15 mouse cellular contexts compared by ENCODE assay signal in genomic region chr5:113078686-113079085, GRCm38 (mm10). TPM values are rescaled to one million over a fixed set of nuclear protein-coding genes. Genes with fewer than 3 reads are reported as not detected.
DNase-seq lines count a peak whose midpoint lies in the region; ATAC-seq and TF ChIP-seq lines count a peak whose summit lies in the region.
"Had no signal": no experiment of that assay in that cellular context is flagged by ENCODE, and none has a peak within 500 bp of the region (broad histone marks: within the 10 kb centered on the region; RNA-seq: fewer than 3 reads in every experiment).

No protein-coding gene starts in this region.

- H3K4me1 ChIP-seq in limb, embryonic 11.5 days (ENCODE audit: control insufficient read depth, insufficient read depth, low read length) = 0 out of 2 replicates have a peak, but pooled peaks cover 2% of the 10 kb centered on the region
- H3K4me1 ChIP-seq in limb, embryonic 10.5 days = peaks cover 15% of the 10 kb centered on the region; the same call in 1 of the 2 replicates
- peaks cover 0 to 3% of the 10 kb centered on the region in 2 experiments; a peak in 1 of 4 replicates for H3K4me1 ChIP-seq in CH12.LX (ENCODE audit: control insufficient read depth in 1 of 2, insufficient read depth in 2 of 2)
- H3K4me1 ChIP-seq in cortical plate, adult 2 months (ENCODE audit: control insufficient read depth, insufficient read depth, low read length) = peaks cover 5% of the 10 kb centered on the region; the same call in 1 of the 2 replicates

- no peak overlapping the region for H3K27ac ChIP-seq in limb, embryonic 11.5 days (replicated peaks; ENCODE audit: low read depth, low read length)
- no peak overlapping the region for H3K27ac ChIP-seq in limb, embryonic 10.5 days
- no peak overlapping the region for H3K27ac ChIP-seq in CH12.LX (ENCODE audit: insufficient read depth, low read depth)
- no peak overlapping the region for H3K27ac ChIP-seq in cortical plate, adult 2 months (ENCODE audit: insufficient read depth, low read length)
- H3K27ac ChIP-seq: embryonic facial prominence, embryonic 13.5 days; lung, embryonic 15.5 days had no signal

- no peaks in the 10 kb centered on the region for H3K36me3 ChIP-seq in limb, embryonic 11.5 days (ENCODE audit: control insufficient read depth, insufficient read depth, low read length)
- no peaks in the 10 kb centered on the region for H3K36me3 ChIP-seq in limb, embryonic 10.5 days
- no peaks in the 10 kb centered on the region for H3K36me3 ChIP-seq in CH12.LX (replicated peaks in 1 of 2; ENCODE audit: control insufficient read depth in 1 of 2, insufficient read depth in 1 of 2, low read length in 1 of 2)
- H3K36me3 ChIP-seq: embryonic facial prominence, embryonic 13.5 days; lung, embryonic 15.5 days had no signal

- H3K4me2 ChIP-seq in limb, embryonic 11.5 days (ENCODE audit: low read depth, severe bottlenecking) = no peak overlapping the region
- H3K4me2 ChIP-seq in CH12.LX (ENCODE audit: insufficient read depth, low read depth, poor library complexity, severe bottlenecking) = no peak overlapping the region
- H3K4me2 ChIP-seq: embryonic facial prominence, embryonic 13.5 days; lung, embryonic 15.5 days had no signal

- DNase-seq in embryo, embryonic 10.5 days (ENCODE audit: low spot score) = peak; percentile 26
- DNase-seq in embryo, embryonic 11 days = no peak
- peak; percentile 40 for DNase-seq in limb, embryonic 11.5 days (ENCODE audit: low spot score)
- DNase-seq in limb, embryonic 10.5 days (ENCODE audit: low spot score) = no peak
- peak; percentile 15 for DNase-seq in CH12.LX (ENCODE audit: extremely low read depth)
- DNase-seq in left cerebral cortex, adult 18-20 months (ENCODE audit: low spot score in 2 of 2) = no peak
- DNase-seq in adrenal gland, adult 2 months = no peak
- DNase-seq: kidney, adult 9 months had no signal

- dilution Hi-C loops in CH12.LX (cut with MboI; ENCODE audit: extremely low pct_ligation_motif_present, extremely low pct_unique_long_range_greater_than_20kb, low sequenced_read_pairs) = loop anchor here (25.0 kb wide), 1 partner anchor 109 kb away; no protein-coding TSS in a partner anchor

- no peak; the same call in 1 of the 2 replicates for TF ChIP-seq RAD21 in CH12.LX (IDR thresholded peaks at IDR 0.05; ENCODE audit: low read depth, low read length)

- TF ChIP-seq EP300 in CH12.LX (IDR thresholded peaks at IDR 0.05; ENCODE audit: low read length) = no peak

- no peaks in the 10 kb centered on the region for H3K79me2 ChIP-seq in CH12.LX (replicated peaks; ENCODE audit: control insufficient read depth, extremely low read depth, insufficient read depth, poor library complexity, severe bottlenecking)

- in situ Hi-C loops in CH12.LX (cut with MboI; ENCODE audit: low pct_ligation_motif_present, low pct_unique_long_range_greater_than_20kb, low sequenced_read_pairs) = no loop called here

- H3K9me3 ChIP-seq in limb, embryonic 11.5 days (ENCODE audit: control insufficient read depth, low read length) = 0 out of 2 replicates have a peak, but pooled peaks cover 2% of the 10 kb centered on the region
- H3K9me3 ChIP-seq in limb, embryonic 10.5 days (replicated peaks) = no peaks in the 10 kb centered on the region
- peaks cover 6% of the 10 kb centered on the region for H3K9me3 ChIP-seq in CH12.LX (replicated peaks; ENCODE audit: low read length)
- H3K9me3 ChIP-seq: embryonic facial prominence, embryonic 13.5 days; lung, embryonic 15.5 days had no signal

- no peak for TF ChIP-seq POLR2A in CH12.LX (IDR thresholded peaks at IDR 0.05; ENCODE audit: low read depth, low read length)
- TF ChIP-seq POLR2A in cortical plate, adult 2 months (IDR thresholded peaks at IDR 0.05; ENCODE audit: extremely low read depth, insufficient read depth, low read length) = no peak

- TF ChIP-seq CTCF in CH12.LX (conservative IDR thresholded peaks at IDR 0.05 in 1 of 2, IDR thresholded peaks at IDR 0.05 in 1 of 2; ENCODE audit: low read depth in 2 of 2, low read length in 2 of 2) = peak; percentile 29 to 78
- TF ChIP-seq CTCF in cortical plate, adult 2 months (IDR thresholded peaks at IDR 0.05; ENCODE audit: extremely low read depth, insufficient read depth, low read length) = peak; percentile 47

- ATAC-seq in limb, embryonic 11.5 days (ENCODE audit: insufficient number of reproducible peaks, low FRiP score, low TSS enrichment, low read depth) = no peak
- ATAC-seq: activated CD4-positive, CD25-positive, alpha-beta regulatory T cell, adult 4 months had no signal

- H3K27me3 ChIP-seq in limb, embryonic 11.5 days (ENCODE audit: control insufficient read depth, insufficient read depth, low read length) = no peaks in the 10 kb centered on the region
- H3K27me3 ChIP-seq in limb, embryonic 10.5 days (ENCODE audit: low read depth, poor library complexity, severe bottlenecking) = 0 out of 2 replicates have a peak, but pooled peaks cover 2% of the 10 kb centered on the region
- peaks cover 51% of the 10 kb centered on the region for H3K27me3 ChIP-seq in CH12.LX (replicated peaks)
- H3K27me3 ChIP-seq: embryonic facial prominence, embryonic 13.5 days; lung, embryonic 15.5 days had no signal

- no peak overlapping the region for H3K4me3 ChIP-seq in limb, embryonic 11.5 days (ENCODE audit: low read depth, low read length)
- no peak overlapping the region for H3K4me3 ChIP-seq in limb, embryonic 10.5 days
- H3K4me3 ChIP-seq in CH12.LX (replicated peaks in 1 of 3; ENCODE audit: low read depth in 2 of 3, low read length in 2 of 3, poor library complexity in 1 of 3) = no peak overlapping the region
- H3K4me3 ChIP-seq in cortical plate, adult 2 months (ENCODE audit: insufficient read depth, low read length) = no peak overlapping the region
- H3K4me3 ChIP-seq: embryonic facial prominence, embryonic 13.5 days; lung, embryonic 15.5 days had no signal

- WGBS in limb, embryonic 11.5 days = 66% methylated on average over 5 of the region's 5 CpGs
- WGBS in limb, embryonic 10.5 days = 71% methylated on average over 5 of the region's 5 CpGs

- H3K9ac ChIP-seq in limb, embryonic 11.5 days (ENCODE audit: low read length) = no peak overlapping the region
- H3K9ac ChIP-seq in CH12.LX (ENCODE audit: insufficient read depth, low read depth) = no peak overlapping the region
- H3K9ac ChIP-seq: embryonic facial prominence, embryonic 13.5 days; lung, embryonic 15.5 days had no signal

TF ChIP-seq in CH12.LX, 34 proteins besides CTCF, POLR2A, EP300 and RAD21:
- no peak for TF ChIP-seq GABPA (IDR thresholded peaks at IDR 0.05; ENCODE audit: insufficient replicate concordance, low read depth, low read length)

RNA-seq across cellular contexts. Expression of gene Crybb3, which starts 2.7 kb away (rescaled TPM):
- polyA plus RNA-seq in limb, embryonic 11.5 days (2014; fragmentation: Nextera tagmentation; extraction: Ambion mirVana) = 0.39 and 0.78 TPM in 2 replicates
- 0.33 and 0.59 TPM in 2 replicates for polyA plus RNA-seq in limb, embryonic 10.5 days (2016; fragmentation: Nextera tagmentation; extraction: Ambion mirVana)
- total RNA-seq in CH12.LX (2012; rRNA removed) = not detected in 2 replicates
- total RNA-seq in CH12.LX (2014; rRNA removed) = not detected in 2 replicates
- polyA plus RNA-seq in CH12.LX (2012; ENCODE audit: insufficient read length, low read depth) = not detected in 2 replicates
- polyA plus RNA-seq in cortical plate, adult 2 months (2012; rRNA removed) = 4.6 and 5.7 TPM in 2 replicates
- 1 to 10 TPM; 1.4 to 1.6 TPM for total RNA-seq in left cerebral cortex, adult 18-20 months (2021)
- total RNA-seq in adrenal gland, adult 2 months (2021) = under 1 TPM; 0.23 to 0.31 TPM
- 0.91 and 1.9 TPM in 2 replicates for polyA plus RNA-seq in adrenal gland, adult 2 months (2012; rRNA removed)
- polyA plus RNA-seq: activated CD4-positive, CD25-positive, alpha-beta regulatory T cell, adult 4 months; C2C12 had no signal

RNA-seq across cellular contexts. Expression of gene Crybb2, which starts 8.8 kb away (rescaled TPM):
- polyA plus RNA-seq in limb, embryonic 11.5 days (2014; fragmentation: Nextera tagmentation; extraction: Ambion mirVana) = not detected in 2 replicates
- not detected in 2 replicates for polyA plus RNA-seq in limb, embryonic 10.5 days (2016; fragmentation: Nextera tagmentation; extraction: Ambion mirVana)
- total RNA-seq in CH12.LX (2012; rRNA removed) (not detected in 2 replicates), CH12.LX (2014; rRNA removed) (not detected in 2 replicates)
- not detected in 2 replicates for polyA plus RNA-seq in CH12.LX (2012; ENCODE audit: insufficient read length, low read depth)
- not detected in 2 replicates for polyA plus RNA-seq in cortical plate, adult 2 months (2012; rRNA removed)
- not detected for total RNA-seq in left cerebral cortex, adult 18-20 months (2021)
- not detected for total RNA-seq in adrenal gland, adult 2 months (2021)
- not detected in 2 replicates for polyA plus RNA-seq in adrenal gland, adult 2 months (2012; rRNA removed)
- total RNA-seq: layer of hippocampus, postnatal 25 days had no signal
- polyA plus RNA-seq: activated CD4-positive, CD25-positive, alpha-beta regulatory T cell, adult 4 months; C2C12; embryonic facial prominence, embryonic 13.5 days; heart, embryonic 14.5 days; lung, embryonic 15.5 days had no signal

Comparison
In these comparisons a context has a peak if more than half of its experiments do, and no peak if none do; other contexts are left out.
1. DNase-seq: peak in embryo, embryonic 10.5 days (single experiment), limb, embryonic 11.5 days (single experiment) and CH12.LX (single experiment); none in embryo, embryonic 11 days (single experiment), limb, embryonic 10.5 days (single experiment), left cerebral cortex, adult 18-20 months (0 of 2) and adrenal gland, adult 2 months (single experiment).